Mouse (Mus musculus) G1E (cell line): Measurements from ENCODE around the gene Cmip. TPM values are rescaled to one million over a fixed set of nuclear protein-coding genes. Genes with fewer than 3 reads are reported as not detected.

Source experiments
- ATAC-seq: 2 replicates; pipeline ENCODE4 v1.8.0; 2016; ENCODE audit warnings: mild to moderate bottlenecking; ENCODE audit not compliant: insufficient number of reproducible peaks, poor library complexity, low FRiP score, severe bottlenecking; ENCODE audit errors: extremely low read depth
- DNase-seq: peaks from one replicate; pipeline ENCODE4 v3.0.0; 2012; ENCODE audit warnings: low spot score
- H3K27me3 ChIP-seq: 2 replicates; pipeline ENCODE4 v1.6.1; 2012; ENCODE audit warnings: mild to moderate bottlenecking, low read length, inconsistent platforms; ENCODE audit not compliant: insufficient read depth
- H3K36me3 ChIP-seq: replicated peaks from 2 replicates; pipeline ENCODE3; 2012; ENCODE audit warnings: mild to moderate bottlenecking, inconsistent platforms
- H3K4me1 ChIP-seq: 2 replicates; pipeline ENCODE4 v1.6.1; 2012; ENCODE audit warnings: low read depth, low read length, inconsistent platforms, mixed read lengths; ENCODE audit not compliant: insufficient read depth
- H3K4me3 ChIP-seq: 2 replicates; pipeline ENCODE4 v1.5.1; 2012; ENCODE audit warnings: low read depth, mild to moderate bottlenecking, inconsistent platforms, low read length, moderate library complexity, mixed read lengths
- H3K9me3 ChIP-seq: replicated peaks from 2 replicates; pipeline ENCODE4 v1.6.1; 2012; ENCODE audit warnings: inconsistent platforms
- CTCF ChIP-seq: IDR thresholded peaks from 2 replicates; pipeline ENCODE4 v1.5.1; 2012; ENCODE audit warnings: low read depth, low read length, inconsistent platforms, mixed read lengths
- GATA1 ChIP-seq: IDR thresholded peaks from 2 replicates; pipeline ENCODE4 v1.6.1; 2012; ENCODE audit warnings: borderline replicate concordance, low read length, inconsistent platforms, mixed read lengths
- GATA2 ChIP-seq: IDR thresholded peaks from 2 replicates; pipeline ENCODE4 v1.6.1; 2012; ENCODE audit warnings: low read depth, low read length, inconsistent platforms, borderline replicate concordance
- POLR2AphosphoS5 ChIP-seq: IDR thresholded peaks from 2 replicates; pipeline ENCODE4 v1.6.1; 2012; ENCODE audit warnings: low read depth, low read length, inconsistent platforms; ENCODE audit not compliant: insufficient replicate concordance
- TAL1 ChIP-seq: conservative IDR thresholded peaks from 2 replicates; pipeline ENCODE4 v1.6.1; 2012; ENCODE audit warnings: low read depth, low read length, inconsistent platforms, mixed read lengths
- polyA plus RNA-seq: library from polyadenylated mRNA; stranded (reverse); fragments of >175 nt; gene quantifications from 2 replicates; pipeline ENCODE4 v1.2.3, GENCODE M21; 2012
- total RNA-seq, 2 experiments: library from RNA; stranded (forward) in 1 of 2; stranded (reverse) in 1 of 2; fragments of 200-1000 nt in 1 of 2; fragments of >200 nt in 1 of 2; fragmentation: Nextera tagmentation in 1 of 2; gene quantifications; 2 replicates each; pipeline ENCODE4 v1.2.3; 2014 to 2017

Cmip gene
- total and polyA plus RNA-seq, 3 experiments = 5.8 to 88.8 (median 65.3) TPM

DNA sequence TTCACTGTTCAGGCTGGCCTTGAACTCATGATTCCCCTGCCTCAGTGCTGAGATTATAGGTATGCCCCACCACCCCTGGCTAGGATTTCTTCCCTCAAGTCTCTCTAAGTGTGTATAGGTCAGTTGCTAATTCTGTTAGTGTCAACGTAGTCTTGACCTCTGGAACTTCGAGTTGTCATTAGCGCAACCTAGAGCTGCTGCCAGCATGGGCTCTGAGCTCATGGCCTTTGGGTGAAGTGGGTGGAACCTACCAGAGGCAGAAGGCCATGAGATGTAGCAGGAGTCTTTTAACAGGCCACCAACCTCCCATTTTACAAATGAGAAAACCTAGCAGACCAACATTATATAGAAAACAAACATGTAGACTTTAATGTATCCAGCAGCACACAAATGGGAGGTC, 80.3 kb downstream of the Cmip start:
- H3K4me3 ChIP-seq = no peak overlapping the region
- H3K9me3 ChIP-seq = no peaks in the 10 kb centered on the region
- H3K27me3 ChIP-seq = no peaks in the 10 kb centered on the region
- DNase-seq = no peak
- peaks cover 66% of the 10 kb centered on the region for H3K4me1 ChIP-seq
- H3K36me3 ChIP-seq = peaks cover 16% of the 10 kb centered on the region
- ATAC-seq = no peak
- no peak for TF ChIP-seq GATA2
- no peak for TF ChIP-seq POLR2AphosphoS5
- no peak for TF ChIP-seq CTCF
- no peak for TF ChIP-seq TAL1
- TF ChIP-seq GATA1 = no peak

DNA sequence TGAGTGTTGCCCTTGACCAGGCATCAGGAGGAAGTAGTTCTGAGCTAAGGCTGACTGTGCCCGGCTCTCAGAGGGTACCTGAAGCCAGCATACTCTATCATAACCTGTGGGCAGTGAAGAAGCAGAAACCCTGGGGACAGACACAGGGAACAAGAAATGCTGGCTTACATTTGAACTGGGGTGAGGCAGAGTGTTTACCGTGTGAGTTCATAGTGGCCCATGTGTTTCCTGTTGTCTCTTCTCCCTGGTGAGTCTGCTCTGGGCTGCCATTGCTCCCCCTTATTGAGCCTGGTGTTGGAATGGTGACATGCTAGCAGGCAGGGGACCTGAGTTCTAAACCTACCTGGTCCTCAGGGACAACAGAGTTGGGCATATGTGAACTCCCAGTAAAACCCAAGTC, 81.8 kb downstream of the Cmip start:
- DNase-seq (no peak), ATAC-seq (no peak)
- Histone ChIP-seq H3K36me3 (peaks cover 14% of the 10 kb centered on the region), H3K27me3 (no peaks in the 10 kb centered on the region), H3K4me3 (no peak overlapping the region), H3K9me3 (no peaks in the 10 kb centered on the region), H3K4me1 (peaks cover 74% of the 10 kb centered on the region)
- TF ChIP-seq GATA1 = no peak
- no peak for TF ChIP-seq GATA2
- no peak for TF ChIP-seq POLR2AphosphoS5
- no peak for TF ChIP-seq CTCF
- TF ChIP-seq TAL1 = no peak

DNA sequence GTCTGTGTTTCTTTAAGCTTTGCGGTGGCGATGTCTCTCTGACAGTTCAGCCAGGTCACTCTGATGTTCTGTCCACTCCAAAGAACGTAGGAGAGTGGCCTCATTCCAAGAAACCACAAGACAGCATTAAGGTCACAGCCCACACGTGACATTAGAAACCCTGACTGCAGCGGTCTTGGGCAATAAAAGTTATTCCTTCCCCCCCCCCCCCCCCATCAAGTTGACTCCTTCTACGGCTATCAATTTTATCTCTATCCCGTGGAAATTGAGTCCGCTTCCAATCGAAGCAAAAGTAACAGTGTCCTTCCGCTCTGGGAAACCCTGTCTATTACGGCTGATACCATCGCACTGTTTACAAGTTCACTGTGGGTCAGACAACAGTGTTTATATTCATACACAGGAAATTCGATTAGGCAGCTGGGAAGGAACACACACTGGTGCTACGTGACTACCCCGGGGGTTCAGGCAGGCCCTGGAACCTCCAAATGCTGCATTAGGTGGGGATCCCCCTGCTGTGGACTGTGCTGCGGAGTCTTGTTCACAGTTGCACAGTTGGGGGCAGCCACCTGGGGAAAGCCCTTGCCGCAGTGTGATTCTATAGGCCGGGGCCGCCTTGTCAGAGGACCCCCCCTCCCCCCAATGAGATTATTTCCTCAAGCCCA, 82.6 kb downstream of the Cmip start:
- peak overlapping the region; percentile 38; the same call in 1 of the 2 replicates for H3K4me3 ChIP-seq
- H3K27me3 ChIP-seq = no peaks in the 10 kb centered on the region
- peak; percentile 51 for DNase-seq
- TF ChIP-seq POLR2AphosphoS5 = no peak
- peaks cover 15% of the 10 kb centered on the region for H3K36me3 ChIP-seq
- no peaks in the 10 kb centered on the region for H3K9me3 ChIP-seq
- ATAC-seq = peak; percentile 58
- H3K4me1 ChIP-seq = peaks cover 73% of the 10 kb centered on the region

DNA sequence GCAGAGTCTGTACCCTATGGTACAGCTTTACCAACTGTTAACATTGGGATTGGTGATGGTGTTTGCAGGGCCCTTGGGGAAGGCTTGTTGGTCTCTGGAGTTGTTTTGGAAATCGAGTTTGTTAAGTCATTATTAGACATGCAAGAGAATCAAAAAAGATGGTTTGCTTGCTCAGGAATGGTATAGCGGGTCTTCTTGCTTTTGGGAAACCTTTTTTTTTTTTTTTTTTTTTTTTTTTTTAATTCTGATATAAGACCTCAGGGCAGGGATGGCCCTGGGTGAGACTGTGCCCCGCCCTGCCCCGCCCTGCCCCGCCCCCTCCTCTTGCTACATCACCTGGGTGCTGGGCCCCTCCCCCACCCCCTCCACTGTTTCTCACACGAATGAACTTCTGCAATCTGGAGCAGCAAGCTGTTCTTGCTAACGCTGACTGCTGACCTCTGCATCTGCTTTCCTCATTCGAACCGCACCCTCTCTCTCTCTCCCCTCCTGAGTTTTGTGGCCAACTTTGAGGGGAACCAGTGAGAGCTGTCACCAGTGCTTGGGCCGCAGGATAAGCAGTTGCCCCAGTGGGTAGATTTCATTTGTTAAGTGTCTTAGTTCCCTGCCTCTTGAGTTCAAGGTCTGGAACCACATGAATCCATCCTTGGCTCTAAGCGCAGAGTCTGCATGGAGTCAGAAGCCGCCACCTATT, 83.2 kb downstream of the Cmip start:
- peaks cover 17% of the 10 kb centered on the region for H3K36me3 ChIP-seq
- DNase-seq (peak; percentile 70), ATAC-seq (peak; percentile 71)
- TF ChIP-seq TAL1 (0 out of 2 replicates have a peak, but pooled peaks have one; percentile 9), CTCF (no peak)
- H3K9me3 ChIP-seq = no peaks in the 10 kb centered on the region
- H3K4me3 ChIP-seq = peak overlapping the region; percentile 38; the same call in 1 of the 2 replicates
- H3K27me3 ChIP-seq = no peaks in the 10 kb centered on the region
- peaks cover 71% of the 10 kb centered on the region for H3K4me1 ChIP-seq

DNA sequence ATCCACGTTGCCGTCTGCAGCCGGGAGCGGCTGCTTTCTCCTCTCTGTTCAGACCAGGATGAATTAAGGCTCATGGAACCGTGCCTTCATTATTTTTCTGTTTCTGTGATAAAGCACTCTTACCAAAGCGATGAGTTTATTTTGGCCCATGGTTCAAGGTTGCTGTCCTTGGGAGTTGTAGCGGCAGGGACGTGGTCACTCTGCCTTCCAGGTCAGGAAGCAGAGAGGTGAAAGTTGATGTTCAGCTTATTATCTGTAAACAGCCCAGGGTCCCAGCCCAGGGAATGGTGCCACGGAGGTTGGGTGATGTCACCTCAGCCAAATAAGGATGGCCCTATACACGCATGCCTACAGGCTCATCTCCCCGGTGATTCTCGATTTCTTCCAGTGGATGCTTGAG, 83.9 kb downstream of the Cmip start:
- TF ChIP-seq POLR2AphosphoS5 = no peak
- TF ChIP-seq CTCF = no peak
- no peak for TF ChIP-seq TAL1
- TF ChIP-seq GATA1 = no peak
- TF ChIP-seq GATA2 = no peak
- H3K4me1 ChIP-seq = peaks cover 71% of the 10 kb centered on the region
- H3K9me3 ChIP-seq = no peaks in the 10 kb centered on the region
- ATAC-seq (no peak), DNase-seq (no peak)
- H3K36me3 ChIP-seq = peaks cover 19% of the 10 kb centered on the region
- no peaks in the 10 kb centered on the region for H3K27me3 ChIP-seq
- H3K4me3 ChIP-seq = no peak overlapping the region; the same call in 1 of the 2 replicates

DNA sequence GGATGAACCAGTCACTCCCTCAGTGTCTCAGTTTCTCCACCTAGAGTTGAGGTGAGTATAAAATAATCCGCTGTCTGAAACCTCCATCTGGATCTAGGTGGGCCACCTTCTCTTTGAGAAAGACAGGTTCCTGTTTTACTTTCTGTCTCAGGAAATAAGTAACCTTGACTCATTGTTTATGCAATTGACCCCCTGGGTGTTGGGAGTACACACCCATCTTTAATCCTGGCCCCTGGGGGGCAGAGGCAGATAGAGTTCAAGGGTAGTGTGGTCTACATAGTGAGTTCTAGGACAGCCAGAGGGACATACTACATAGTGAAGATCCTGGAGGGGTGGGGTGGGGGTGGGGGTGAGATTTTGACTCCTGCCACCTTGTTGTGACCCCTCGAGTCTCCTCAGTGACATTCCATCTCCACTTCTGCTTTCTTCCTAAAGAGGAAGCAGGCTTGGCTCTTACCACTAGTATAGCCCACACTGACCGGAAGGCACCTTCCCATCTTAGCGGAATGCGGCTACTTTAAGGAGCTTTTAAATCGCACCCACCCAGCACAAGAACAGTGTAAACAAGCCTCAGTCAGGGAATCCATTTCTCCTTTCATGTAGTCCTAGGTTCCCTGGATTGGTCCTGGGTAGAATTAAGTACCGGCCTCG, 86.0 kb downstream of the Cmip start:
- H3K9me3 ChIP-seq = no peaks in the 10 kb centered on the region
- ATAC-seq (no peak), DNase-seq (no peak)
- TF ChIP-seq CTCF (no peak), GATA2 (no peak), TAL1 (no peak), POLR2AphosphoS5 (no peak), GATA1 (no peak)
- no peaks in the 10 kb centered on the region for H3K27me3 ChIP-seq
- H3K36me3 ChIP-seq = peaks cover 32% of the 10 kb centered on the region
- no peak overlapping the region; the same call in 1 of the 2 replicates for H3K4me3 ChIP-seq
- peaks cover 82% of the 10 kb centered on the region for H3K4me1 ChIP-seq

DNA sequence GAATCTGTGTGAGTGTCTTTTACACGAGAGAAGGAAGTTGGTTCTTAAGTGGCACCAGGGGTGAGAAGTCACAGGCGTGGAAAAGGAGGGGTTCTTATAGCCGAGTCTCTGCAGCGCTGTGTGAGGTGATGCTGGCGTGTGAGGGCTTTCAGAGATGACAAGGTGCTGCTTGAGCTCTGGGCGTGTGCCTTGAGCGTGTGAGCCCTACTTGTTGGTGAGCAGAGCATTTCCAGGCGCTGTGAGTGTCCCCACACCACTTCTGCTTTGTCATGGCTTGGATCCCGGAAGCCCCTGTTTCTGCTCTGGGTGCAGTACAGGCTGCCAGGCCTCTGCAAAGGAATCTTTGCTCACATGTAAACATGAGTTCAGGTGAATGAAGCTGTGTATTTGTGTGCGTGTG, 86.6 kb downstream of the Cmip start:
- Histone ChIP-seq H3K4me1 (peaks cover 82% of the 10 kb centered on the region), H3K9me3 (no peaks in the 10 kb centered on the region), H3K27me3 (no peaks in the 10 kb centered on the region), H3K36me3 (peaks cover 32% of the 10 kb centered on the region), H3K4me3 (peak overlapping the region; percentile 20; the same call in 1 of the 2 replicates)
- TF ChIP-seq GATA1 = no peak
- TF ChIP-seq TAL1 = no peak
- no peak for TF ChIP-seq CTCF
- ATAC-seq (peak; percentile 52), DNase-seq (peak; percentile 28)
